Mouse (Mus musculus) heart, postnatal 14 days (tissue): Measurements from ENCODE around the gene Vim. TPM values are rescaled to one million over a fixed set of nuclear protein-coding genes. Genes with fewer than 3 reads are reported as not detected.
"Not testable (repeated sequence)": the region's sequence is repeated elsewhere in the genome, so short reads cannot be mapped to it uniquely, and the experiment has no call there.

Experiments used
- DNase-seq, 2 experiments: peaks; one replicate each; pipeline ENCODE4 v3.0.0; 2021 to 2022
- intact Hi-C: fragments of 180-260 bp; cut with DNase I; formaldehyde crosslinking; loops from one replicate; pipeline ENCODE4 v1.15.1; 2025
- total RNA-seq, 2 experiments: library from RNA; stranded (reverse); gene quantifications; 2 replicates each; pipeline ENCODE4 v1.2.3; 2021

Vim gene
- total RNA-seq, 2 experiments from 2014 or later = 554 to 575 TPM

GRCm38 (mm10) chr2:13559303-13559702 is 14.4 kb upstream of the Vim start:
- no peak for DNase-seq
- intact Hi-C loops = no loop called here

- intact Hi-C loops = no loop called here
- no peak for DNase-seq
Measured at GRCm38 (mm10) chr2:13559729-13560128, 14.0 kb upstream of the Vim start.

- DNase-seq = no peak
- intact Hi-C loops = no loop called here
Measured at GRCm38 (mm10) chr2:13560396-13560795, 13.3 kb upstream of the Vim start.

- DNase-seq = no peak
- intact Hi-C loops = no loop called here
Measured at GRCm38 (mm10) chr2:13570122-13570521, 3.6 kb upstream of the Vim start.

- intact Hi-C loops = loop anchor here (2.0 kb wide), 2 partner anchors 27 to 199 kb away; partner anchors contain the start of gene Trdmt1
Measured at GRCm38 (mm10) chr2:13572101-13572553, 1.6 kb upstream of the Vim start.

GRCm38 (mm10) chr2:13572647-13573407 is 900 bp upstream of the Vim start:
- no peak for DNase-seq
- intact Hi-C loops = loop anchor here (2.0 kb wide), 2 partner anchors 28 to 200 kb away; partner anchors contain the start of gene Trdmt1

More at GRCm38 (mm10) chr2:13572101-13572553, 1.6 kb upstream of the Vim start:
- DNase-seq = no peak

- DNase-seq = peak; percentile 84 to 86
- intact Hi-C loops = loop anchor here (2.0 kb wide), 1 partner anchor 283 kb away; no protein-coding TSS in a partner anchor
Measured at GRCm38 (mm10) chr2:13574066-13574800, 506 bp downstream of the Vim start.

GRCm38 (mm10) chr2:13574801-13575150 is 1.0 kb downstream of the Vim start:
- peak; percentile 55 to 59 for DNase-seq

GRCm38 (mm10) chr2:13575287-13575801 is 1.6 kb downstream of the Vim start:
- DNase-seq = peak; percentile 79 to 85
- intact Hi-C loops = loop anchor here (2.0 to 5.0 kb wide), 2 partner anchors 163 to 285 kb away; no protein-coding TSS in a partner anchor

More at GRCm38 (mm10) chr2:13574801-13575150, 1.0 kb downstream of the Vim start:
- intact Hi-C loops = loop anchor here (2.0 to 5.0 kb wide), 2 partner anchors 162 to 284 kb away; no protein-coding TSS in a partner anchor

GRCm38 (mm10) chr2:13575926-13576325 is 2.2 kb downstream of the Vim start:
- peak in 1 of 2 experiments; percentile 16 for DNase-seq
- intact Hi-C loops = loop anchor here (2.0 to 5.0 kb wide), 2 partner anchors 164 to 285 kb away; no protein-coding TSS in a partner anchor

GRCm38 (mm10) chr2:13577399-13577798 is 3.7 kb downstream of the Vim start:
- DNase-seq = no peak
- intact Hi-C loops = loop anchor here (5.0 kb wide), 1 partner anchor 165 kb away; no protein-coding TSS in a partner anchor

- peak in 1 of 2 experiments; percentile 21 for DNase-seq
- intact Hi-C loops = loop anchor here (5.0 kb wide), 1 partner anchor 166 kb away; no protein-coding TSS in a partner anchor
Measured at GRCm38 (mm10) chr2:13578473-13579152, 4.9 kb downstream of the Vim start.

GRCm38 (mm10) chr2:13579315-13579714 is 5.6 kb downstream of the Vim start:
- intact Hi-C loops = loop anchor here (5.0 kb wide), 1 partner anchor 167 kb away; no protein-coding TSS in a partner anchor
- DNase-seq = no peak

- DNase-seq = peak in 1 of 2 experiments; percentile 31
- intact Hi-C loops = loop anchor here (5.0 kb wide), 1 partner anchor 168 kb away; no protein-coding TSS in a partner anchor
Measured at GRCm38 (mm10) chr2:13579991-13580390, 6.3 kb downstream of the Vim start.

GRCm38 (mm10) chr2:13582184-13582583 is 8.5 kb downstream of the Vim start:
- DNase-seq = no peak

GRCm38 (mm10) chr2:13583746-13584145 is 10.0 kb downstream of the Vim start:
- not testable (repeated sequence) for DNase-seq

More at GRCm38 (mm10) chr2:13582184-13582583, 8.5 kb downstream of the Vim start:
- intact Hi-C loops = no loop called here

GRCm38 (mm10) chr2:13593328-13593727 is 19.6 kb downstream of the Vim start:
- intact Hi-C loops = no loop called here
- no peak for DNase-seq

More at GRCm38 (mm10) chr2:13583746-13584145, 10.0 kb downstream of the Vim start:
- intact Hi-C loops = not testable (repeated sequence)

GRCm38 (mm10) chr2:13596965-13597656 is 23.4 kb downstream of the Vim start:
- no peak for DNase-seq
- intact Hi-C loops = loop anchor here (2.0 kb wide), 3 partner anchors 298 to 318 kb away; no protein-coding TSS in a partner anchor

- intact Hi-C loops = no loop called here
- DNase-seq = no peak
Measured at GRCm38 (mm10) chr2:13598166-13598565, 24.4 kb downstream of the Vim start.
